Mouse (Mus musculus) brain, embryonic 14.5 days (tissue): ENCODE data around the gene Braf.

Experiments
- CTCF ChIP-seq: fragments of 200-500 bp; IDR thresholded peaks from 2 replicates; pipeline ENCODE4 v1.5.1; 2012; ENCODE audit warnings: inconsistent platforms, mild to moderate bottlenecking, moderate library complexity, borderline replicate concordance; ENCODE audit not compliant: insufficient read depth, insufficient read length; ENCODE audit errors: extremely low read depth
- POLR2A ChIP-seq: fragments of 200-500 bp; IDR thresholded peaks from 2 replicates; pipeline ENCODE4 v1.6.1; 2012; ENCODE audit warnings: mild to moderate bottlenecking, inconsistent platforms, borderline replicate concordance; ENCODE audit not compliant: poor library complexity, insufficient read depth, insufficient read length, severe bottlenecking; ENCODE audit errors: extremely low read depth

GRCm38 (mm10) chr6:39562166-39563015 lies 162.9 kb downstream of the Braf start:
- no peak for TF ChIP-seq POLR2A
- peak; percentile 79; the same call in 1 of the 2 replicates for TF ChIP-seq CTCF
